Mouse (Mus musculus) v-Abl transformed pro-B cells (cell line): ENCODE data around the gene Plekhg6.

Experiments
- in situ Hi-C, 2 experiments: fragments of 400-800 bp; cut with MboI; formaldehyde crosslinking; loops; one replicate each; pipeline ENCODE4 v1.15.1; 2025; ENCODE audit not compliant: unreplicated experiment in 2 of 2

Gene Plekhg6

GRCm38 (mm10) chr6:125333112-125333899, 47.3 kb downstream of the Plekhg6 start:
- in situ Hi-C loops, result no loop called here

DNA sequence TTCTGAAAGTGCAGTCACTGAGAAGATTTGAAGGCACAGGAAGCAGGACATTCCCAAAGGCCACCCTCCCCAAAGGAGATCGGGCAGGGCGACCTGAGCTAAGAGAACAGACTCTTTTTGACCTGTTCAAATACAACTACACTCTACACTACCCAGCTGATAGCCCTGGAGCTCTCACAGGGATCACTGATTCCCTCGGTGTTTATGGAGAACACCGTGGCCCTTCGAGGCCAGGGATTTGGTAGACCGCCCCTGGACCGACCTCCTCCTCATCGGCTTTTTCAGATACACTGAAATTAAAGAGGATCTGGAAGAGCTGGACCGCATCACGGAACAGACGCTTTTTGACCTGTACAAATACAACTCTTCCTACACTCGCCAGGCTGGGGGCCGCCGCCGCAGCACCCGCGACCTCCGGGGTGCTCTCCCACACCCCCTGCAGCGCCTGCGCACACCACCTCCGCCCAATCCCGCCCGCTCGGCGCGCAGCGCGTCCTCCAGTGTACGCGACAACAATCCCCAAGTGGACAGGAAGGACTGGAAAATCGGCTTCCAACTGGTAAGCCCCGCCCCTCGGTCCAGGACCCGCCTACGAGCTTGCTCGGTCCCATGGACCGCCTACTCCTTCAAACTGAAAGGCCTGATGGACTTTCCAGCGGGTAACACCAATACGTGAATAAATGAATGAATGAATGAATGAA, 49.8 kb downstream of the Plekhg6 start:
- in situ Hi-C loops, result no loop called here

DNA sequence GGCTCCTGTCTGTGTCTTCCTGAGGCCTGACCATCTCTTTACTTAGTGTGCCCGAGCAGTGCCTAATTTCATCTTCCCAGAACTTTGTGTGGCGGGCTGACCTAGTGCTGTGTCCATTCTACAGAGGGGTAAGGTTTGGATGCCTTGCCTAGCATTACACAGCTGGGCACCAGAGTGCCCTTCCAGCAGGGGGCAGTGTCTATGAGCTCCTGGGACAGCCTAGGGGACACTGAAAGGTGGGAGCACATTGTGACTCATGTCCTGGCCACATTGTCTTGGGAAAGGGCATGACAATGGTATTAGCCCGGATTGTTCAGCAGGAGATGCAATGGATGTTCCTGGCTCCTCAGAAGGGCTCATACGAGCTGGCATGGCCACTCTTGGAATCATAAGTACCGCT, 52.4 kb downstream of the Plekhg6 start:
- in situ Hi-C loops, result no loop called here

- in situ Hi-C loops, result no loop called here
These were observed 55.3 kb downstream of the Plekhg6 start for GRCm38 (mm10) chr6:125325337-125325736.

GRCm38 (mm10) chr6:125323547-125323946, 57.0 kb downstream of the Plekhg6 start:
- in situ Hi-C loops, result no loop called here

GRCm38 (mm10) chr6:125322794-125323193, 57.8 kb downstream of the Plekhg6 start:
- in situ Hi-C loops, result no loop called here

DNA sequence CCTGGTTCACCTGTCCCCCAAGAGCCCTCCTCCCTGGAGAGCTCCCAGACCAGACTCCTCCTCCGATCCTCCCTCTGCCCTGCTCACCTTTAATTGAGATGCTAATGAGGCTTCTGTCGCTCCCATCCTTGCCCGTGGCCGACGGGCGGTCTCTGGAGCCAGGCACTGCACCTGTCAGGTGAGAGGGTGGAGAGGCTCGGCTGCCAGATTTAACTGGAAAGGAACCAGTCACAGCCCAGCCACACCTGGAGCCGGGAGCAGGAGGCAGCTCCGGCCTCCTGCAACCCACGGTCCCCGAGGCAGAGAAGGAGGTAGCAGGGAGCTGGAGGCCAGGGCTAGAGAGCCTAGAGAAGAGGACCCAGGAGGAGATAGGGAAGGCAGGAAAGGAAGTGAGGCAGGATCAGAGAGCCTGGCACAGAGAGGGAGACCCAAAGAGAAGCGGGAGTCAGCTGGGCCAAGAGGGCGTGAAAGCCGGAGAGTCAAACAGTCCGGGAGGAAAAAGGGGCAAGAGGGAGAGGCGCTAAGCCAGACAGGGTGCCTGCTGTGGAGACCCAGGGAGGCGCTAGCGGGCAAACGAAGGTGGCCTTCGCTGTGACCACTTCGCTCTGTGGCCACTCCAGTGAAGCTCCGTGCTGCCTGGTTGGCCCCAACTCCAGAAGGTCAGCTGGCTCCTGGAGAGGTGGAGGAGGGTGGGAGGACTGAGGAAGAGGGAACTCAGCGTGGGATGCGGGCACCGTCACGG, 59.3 kb downstream of the Plekhg6 start:
- in situ Hi-C loops, result no loop called here

DNA sequence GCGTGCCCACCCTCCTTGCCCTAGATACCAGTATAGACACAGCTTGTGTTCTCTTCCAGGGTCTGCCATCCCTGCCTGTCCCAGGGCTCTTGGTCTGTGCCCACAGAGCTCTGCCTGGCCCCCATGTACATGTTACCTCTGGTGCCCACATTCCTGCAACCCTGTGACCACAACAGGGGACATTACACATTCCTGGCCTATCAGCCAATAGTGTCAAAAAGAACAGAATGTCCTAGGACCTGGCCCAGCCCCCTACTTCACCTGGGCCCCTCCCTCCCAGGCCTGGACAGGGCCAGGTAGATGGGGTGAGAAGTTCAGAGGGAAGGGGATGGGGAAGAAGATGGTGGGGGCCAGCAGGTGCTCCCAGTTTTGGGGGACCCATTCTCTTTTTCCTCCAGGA, 60.3 kb downstream of the Plekhg6 start, which contains the start of gene Scnn1a:
Scnn1a (plus strand) TSS at position 337 of the 400 bp plus-strand sequence.
- in situ Hi-C loops, result no loop called here

DNA sequence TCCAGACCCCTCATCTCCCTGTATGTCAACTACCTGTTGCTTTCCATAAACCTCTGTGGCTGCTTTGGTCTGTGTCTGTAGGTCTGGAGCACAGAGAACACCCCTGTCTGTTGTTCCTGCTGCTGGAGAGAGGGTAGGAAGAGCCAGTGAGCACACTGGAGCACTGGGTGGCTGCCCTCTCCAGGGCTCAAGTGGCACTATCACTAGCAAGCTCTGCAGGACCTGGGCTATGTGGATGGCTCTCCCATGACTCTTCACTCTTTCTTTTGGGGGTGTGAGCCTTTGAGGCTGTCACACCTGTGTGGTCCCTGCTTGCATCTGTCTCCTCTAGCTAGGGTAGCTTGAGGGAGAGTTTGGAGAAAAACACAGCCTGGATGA, 60.7 kb downstream of the Plekhg6 start:
- in situ Hi-C loops, result no loop called here

DNA sequence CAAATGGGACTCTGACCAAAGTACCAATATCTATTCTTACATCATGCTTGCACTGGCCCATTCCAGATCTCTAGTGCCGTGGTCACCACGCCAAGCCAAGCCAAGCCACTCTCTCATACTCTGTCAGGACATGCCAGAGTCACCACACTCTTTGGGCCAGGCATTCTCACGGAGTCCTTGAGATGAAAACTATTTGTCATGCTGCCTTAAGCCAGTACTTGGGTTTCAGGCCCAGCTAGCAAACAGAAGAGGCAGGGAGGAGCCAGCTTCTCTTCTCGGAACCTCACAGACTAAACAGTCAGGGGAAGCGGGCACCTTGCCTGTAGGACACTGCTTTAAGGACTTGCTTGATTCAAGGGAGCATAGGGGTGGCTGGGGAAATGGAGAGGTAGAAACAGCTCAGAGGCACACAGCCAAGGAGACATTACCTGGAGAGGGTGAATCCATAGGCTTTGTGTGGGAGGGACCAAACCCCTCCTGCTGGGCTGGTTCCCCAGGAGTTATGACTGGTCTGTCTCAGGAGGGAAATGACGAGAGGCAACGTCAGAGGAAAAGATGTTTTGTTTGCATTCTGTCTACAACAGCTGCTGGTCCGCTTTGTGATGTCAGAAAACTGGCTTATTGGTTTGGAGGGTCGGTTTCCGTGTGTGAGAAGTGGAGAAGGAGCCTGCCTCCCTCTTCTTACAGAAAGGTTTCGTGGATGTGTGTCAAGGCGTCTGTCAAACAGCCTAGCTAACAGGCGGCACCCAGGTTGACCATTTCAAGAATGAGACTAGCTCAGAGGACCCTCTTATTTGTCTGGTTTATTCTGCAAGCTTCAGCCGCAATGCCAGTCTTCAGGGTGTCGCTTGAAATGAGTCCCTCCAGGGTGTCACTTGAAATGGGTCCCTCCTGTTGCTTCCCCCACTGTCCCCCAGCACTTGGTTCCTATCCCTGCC, 61.3 kb downstream of the Plekhg6 start:
- in situ Hi-C loops, result no loop called here

DNA sequence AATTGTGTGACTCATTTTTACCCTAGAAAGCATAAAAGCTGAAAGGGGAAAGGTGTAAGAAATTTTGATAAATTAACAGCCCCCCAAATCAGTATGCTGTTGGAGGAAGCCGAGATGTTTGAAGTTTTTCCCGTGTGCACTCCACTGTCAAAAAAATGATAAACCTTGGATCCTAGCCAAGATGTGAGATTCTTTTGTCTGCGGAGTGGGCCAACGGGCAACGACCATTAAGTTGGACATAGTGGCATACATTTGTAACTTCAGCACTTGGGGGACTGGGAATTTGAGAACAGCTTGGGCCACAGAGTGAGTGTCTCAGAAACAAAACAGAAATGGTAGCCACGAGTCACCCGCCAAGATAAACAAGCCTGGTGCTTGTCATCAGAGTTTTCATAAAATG, 63.5 kb downstream of the Plekhg6 start:
- in situ Hi-C loops, result no loop called here

DNA sequence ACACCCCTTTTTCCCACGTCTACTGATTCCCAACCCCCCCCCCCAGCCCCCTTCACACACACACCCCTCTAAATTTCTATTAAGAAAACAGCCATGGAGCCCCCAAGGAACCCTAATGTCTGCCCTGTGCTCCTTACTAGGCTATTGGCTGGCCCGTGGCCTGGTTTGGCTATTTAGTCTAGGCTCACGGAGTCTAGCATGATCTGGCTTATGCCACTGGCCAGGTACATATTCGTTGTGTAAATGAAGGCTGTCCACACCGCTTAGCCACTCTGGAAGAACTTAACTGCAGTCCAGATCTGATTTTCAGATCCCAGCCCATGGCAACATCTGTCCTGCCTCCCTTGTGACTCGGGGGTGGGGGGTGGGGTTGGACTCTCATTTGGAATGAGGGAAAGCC, 65.8 kb downstream of the Plekhg6 start:
- in situ Hi-C loops, result no loop called here

DNA sequence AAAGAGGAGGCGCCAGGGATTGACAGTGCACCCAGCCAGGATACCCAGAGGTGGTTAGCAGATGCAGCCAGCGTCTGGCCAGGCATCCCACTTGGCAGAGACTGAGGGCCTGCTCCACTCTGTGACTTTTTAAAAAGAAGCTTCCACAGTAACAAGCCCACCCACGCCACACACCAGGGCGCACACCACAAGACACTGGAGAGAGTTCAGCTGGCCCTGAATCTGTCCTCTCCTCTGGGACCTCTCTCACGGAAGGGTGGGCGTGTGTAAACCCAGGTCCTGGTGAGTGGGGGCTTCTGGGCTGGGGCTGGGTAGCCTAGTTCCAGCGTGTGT, 66.4 kb downstream of the Plekhg6 start:
- in situ Hi-C loops, result no loop called here

DNA sequence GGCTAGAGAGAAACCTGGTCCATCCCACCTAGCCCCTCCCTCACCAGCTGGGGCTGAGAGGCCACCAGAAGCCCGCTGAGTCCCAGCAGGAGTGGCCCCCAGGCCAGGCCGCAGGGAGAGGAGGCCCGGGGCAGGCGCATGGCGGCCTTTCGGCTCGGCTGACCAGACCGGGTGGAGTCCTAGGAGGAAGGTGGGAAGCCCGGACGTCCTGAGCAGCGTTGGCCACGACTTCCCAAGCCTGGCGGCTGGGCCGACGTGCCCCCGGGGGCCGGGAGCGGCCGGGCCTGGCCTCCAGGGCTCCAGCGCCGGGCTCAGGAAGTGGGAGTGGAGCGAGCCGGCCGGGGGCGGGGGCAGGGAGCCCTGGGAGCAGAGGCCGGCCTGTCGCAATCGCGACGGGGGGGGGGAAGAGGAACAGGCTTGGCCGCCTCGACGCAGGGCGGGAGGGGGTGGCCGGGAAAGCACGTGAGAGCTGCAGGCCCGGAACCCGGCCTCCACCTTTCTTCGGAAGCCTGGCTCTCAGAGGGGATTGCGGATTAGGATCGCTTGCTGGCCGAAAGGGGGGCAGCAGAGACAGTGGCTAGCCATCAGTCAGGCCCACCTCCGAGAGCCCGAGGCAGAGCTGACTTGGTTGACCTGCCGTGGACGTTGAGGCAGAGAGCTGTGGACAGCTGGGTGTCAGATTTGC, 66.9 kb downstream of the Plekhg6 start, which contains the start of gene Ltbr:
Ltbr (minus strand) TSS at position 340 of the 685 bp plus-strand sequence.
- in situ Hi-C loops, result no loop called here
